Mouse (Mus musculus): Measurements from ENCODE around the gene Rnf144a. TPM values are rescaled to one million over a fixed set of nuclear protein-coding genes. Genes with fewer than 3 reads are reported as not detected.

Gene Rnf144a
- polyA plus RNA-seq (2012; ENCODE audit: insufficient read depth, insufficient read length, low replicate concordance, missing spikeins), result not detected in 2 replicates

DNA sequence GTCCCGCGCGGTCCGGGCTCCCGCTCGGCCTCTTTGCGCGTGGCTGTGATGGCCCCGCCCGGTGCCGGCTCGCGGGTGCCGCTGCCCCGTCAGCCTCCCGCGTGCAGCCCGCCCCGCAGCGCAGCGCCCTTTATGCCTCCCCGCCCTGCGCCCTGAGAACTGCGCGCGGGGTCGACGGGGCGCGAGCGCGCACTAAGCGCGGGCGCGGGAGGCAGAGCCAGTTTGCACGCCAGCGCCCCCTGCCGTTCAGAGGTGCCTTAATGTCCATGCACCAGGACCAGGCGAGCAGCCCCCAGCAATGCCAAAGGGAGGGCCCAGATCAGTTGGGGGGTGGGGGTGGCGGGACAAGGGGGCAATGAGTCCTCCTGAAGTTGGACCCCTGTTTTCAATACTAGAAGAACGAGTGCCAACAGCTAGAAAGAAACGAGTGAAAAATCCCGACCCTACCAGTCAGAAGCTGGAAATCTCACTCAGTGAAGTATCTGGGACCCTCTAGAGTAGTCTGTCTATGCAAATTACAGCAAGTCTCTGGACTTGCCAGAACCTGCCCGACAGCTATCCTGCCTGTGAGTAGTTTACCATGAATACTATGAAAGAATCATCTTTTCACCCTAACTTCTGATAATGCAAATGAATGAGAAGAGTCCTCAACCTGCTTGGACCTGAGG, at the start of gene Rnf144a:
Rnf144a (minus strand) TSS at position 151 of the 668 bp plus-strand sequence.
- peak within 1 kb of the TSS; percentile 99 for H3K4me3 ChIP-seq (ENCODE audit: insufficient read depth, low read depth, low read length)
- under 1% methylated on average over 45 of the region's 45 CpGs for WGBS

DNA sequence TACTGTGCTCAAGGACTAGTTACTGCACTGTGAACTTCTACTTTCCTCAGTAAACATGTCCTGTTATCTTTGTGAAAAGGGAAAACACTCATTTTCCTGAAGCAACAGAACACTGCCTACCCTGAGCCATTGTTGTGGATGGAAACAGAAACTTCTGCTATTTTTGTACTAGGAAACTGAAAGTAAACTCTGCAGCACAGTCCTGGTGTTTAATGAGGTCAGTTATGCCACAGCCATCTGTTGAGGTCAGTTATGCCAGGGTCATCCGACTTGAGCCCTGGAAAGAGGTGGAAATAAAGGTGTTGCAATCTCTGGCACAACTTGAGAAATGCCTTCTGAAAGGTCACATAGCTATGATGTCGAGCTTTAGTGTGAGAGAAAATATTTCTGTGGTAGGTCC, 45.0 kb upstream of the Rnf144a start:
- no peak overlapping the region for H3K27ac ChIP-seq (ENCODE audit: insufficient read depth, low read depth, low read length)
- peaks cover 10% of the 10 kb centered on the region for H3K4me1 ChIP-seq (ENCODE audit: control insufficient read depth, insufficient read depth, low read length)
- WGBS, result 69% methylated on average over 2 of the region's 2 CpGs
- no peak overlapping the region for H3K4me3 ChIP-seq (ENCODE audit: insufficient read depth, low read depth, low read length)
- TF ChIP-seq POLR2A (IDR thresholded peaks at IDR 0.05; ENCODE audit: insufficient read depth, low read depth, low read length) (no peak), CTCF (IDR thresholded peaks at IDR 0.05; ENCODE audit: insufficient read depth, low read depth, low read length) (no peak)

More for the DNA sequence above, at the start of gene Rnf144a:
- H3K27ac ChIP-seq (ENCODE audit: insufficient read depth, low read depth, low read length), result peak within 1 kb of the TSS; percentile 65; the same call in 1 of the 2 replicates
- TF ChIP-seq CTCF (IDR thresholded peaks at IDR 0.05; ENCODE audit: insufficient read depth, low read depth, low read length) (peak; percentile 77), POLR2A (IDR thresholded peaks at IDR 0.05; ENCODE audit: insufficient read depth, low read depth, low read length) (peak; percentile 68; the same call in 1 of the 2 replicates)
- peaks cover 7% of the 10 kb centered on the region for H3K4me1 ChIP-seq (ENCODE audit: control insufficient read depth, insufficient read depth, low read length)

GRCm38 (mm10) chr12:26456028-26456698, 41.1 kb upstream of the Rnf144a start, which contains the start of gene Rsad2:
TSS of gene Rsad2 (minus strand) at chr12:26456452.
- TF ChIP-seq POLR2A (IDR thresholded peaks at IDR 0.05; ENCODE audit: insufficient read depth, low read depth, low read length), result no peak
- no peak for TF ChIP-seq CTCF (IDR thresholded peaks at IDR 0.05; ENCODE audit: insufficient read depth, low read depth, low read length)
- Histone ChIP-seq H3K4me3 (ENCODE audit: insufficient read depth, low read depth, low read length) (peak within 1 kb of the TSS; percentile 14), H3K27ac (ENCODE audit: insufficient read depth, low read depth, low read length) (no peak within 1 kb of the TSS), H3K4me1 (ENCODE audit: control insufficient read depth, insufficient read depth, low read length) (peaks cover 12% of the 10 kb centered on the region)
- 41% methylated on average over 13 of the region's 13 CpGs for WGBS

GRCm38 (mm10) chr12:26454682-26455081, 39.6 kb upstream of the Rnf144a start:
- Histone ChIP-seq H3K27ac (ENCODE audit: insufficient read depth, low read depth, low read length) (no peak overlapping the region), H3K4me1 (ENCODE audit: control insufficient read depth, insufficient read depth, low read length) (peaks cover 11% of the 10 kb centered on the region), H3K4me3 (ENCODE audit: insufficient read depth, low read depth, low read length) (no peak overlapping the region)
- TF ChIP-seq CTCF (IDR thresholded peaks at IDR 0.05; ENCODE audit: insufficient read depth, low read depth, low read length) (no peak), POLR2A (IDR thresholded peaks at IDR 0.05; ENCODE audit: insufficient read depth, low read depth, low read length) (no peak)
- WGBS, result 62% methylated on average over 5 of the region's 5 CpGs

- TF ChIP-seq POLR2A (IDR thresholded peaks at IDR 0.05; ENCODE audit: insufficient read depth, low read depth, low read length), result no peak
- Histone ChIP-seq H3K4me3 (ENCODE audit: insufficient read depth, low read depth, low read length) (no peak overlapping the region), H3K4me1 (ENCODE audit: control insufficient read depth, insufficient read depth, low read length) (peaks cover 11% of the 10 kb centered on the region), H3K27ac (ENCODE audit: insufficient read depth, low read depth, low read length) (no peak overlapping the region)
- 92% methylated on average over 4 of the region's 4 CpGs for WGBS
Measured at GRCm38 (mm10) chr12:26452951-26453350, 37.9 kb upstream of the Rnf144a start.

DNA sequence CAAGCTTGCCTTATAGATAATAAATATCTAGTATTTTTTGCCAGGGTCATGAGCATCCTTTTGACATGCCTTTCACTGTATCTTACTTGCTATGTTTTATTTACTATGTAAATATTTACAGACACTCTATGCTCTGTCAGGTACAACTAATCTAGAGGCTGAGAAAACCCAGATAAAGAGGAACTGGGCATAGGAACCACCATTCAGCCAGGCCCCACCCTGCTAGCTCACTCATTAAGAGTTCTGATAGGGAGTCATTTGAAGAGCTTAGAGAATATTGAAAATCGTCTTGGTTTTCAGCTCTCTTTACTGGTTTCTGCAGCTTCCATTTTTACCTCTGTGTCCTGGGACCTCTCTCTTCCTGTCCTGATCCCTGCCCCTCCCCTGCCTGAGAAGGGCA, 36.1 kb upstream of the Rnf144a start:
- Histone ChIP-seq H3K4me1 (ENCODE audit: control insufficient read depth, insufficient read depth, low read length) (peaks cover 7% of the 10 kb centered on the region), H3K27ac (ENCODE audit: insufficient read depth, low read depth, low read length) (no peak overlapping the region), H3K4me3 (ENCODE audit: insufficient read depth, low read depth, low read length) (no peak overlapping the region)
- WGBS, result 49% methylated on average over 1 of the region's 1 CpGs
- TF ChIP-seq POLR2A (IDR thresholded peaks at IDR 0.05; ENCODE audit: insufficient read depth, low read depth, low read length) (no peak), CTCF (IDR thresholded peaks at IDR 0.05; ENCODE audit: insufficient read depth, low read depth, low read length) (no peak)

DNA sequence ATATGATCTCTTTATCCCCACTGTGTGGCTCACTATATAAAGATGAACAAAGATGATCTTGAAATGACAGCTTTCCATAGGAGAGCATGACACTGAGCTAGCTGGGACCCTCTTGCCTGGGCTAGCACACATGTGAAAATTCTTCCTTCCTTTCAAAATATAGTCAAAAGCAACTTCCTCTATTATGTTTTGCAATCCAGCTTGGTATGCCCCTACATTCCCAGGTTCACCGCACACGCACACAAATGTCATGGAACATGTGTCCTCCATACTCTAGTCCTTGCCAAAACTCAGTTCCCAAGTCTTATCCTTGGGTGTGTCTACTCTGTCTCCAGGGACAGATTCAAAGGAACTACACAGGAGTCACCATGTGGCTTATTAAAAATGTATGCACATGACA, 34.4 kb upstream of the Rnf144a start:
- TF ChIP-seq CTCF (IDR thresholded peaks at IDR 0.05; ENCODE audit: insufficient read depth, low read depth, low read length), result no peak
- no peak for TF ChIP-seq POLR2A (IDR thresholded peaks at IDR 0.05; ENCODE audit: insufficient read depth, low read depth, low read length)
- Histone ChIP-seq H3K4me3 (ENCODE audit: insufficient read depth, low read depth, low read length) (no peak overlapping the region), H3K27ac (ENCODE audit: insufficient read depth, low read depth, low read length) (no peak overlapping the region), H3K4me1 (ENCODE audit: control insufficient read depth, insufficient read depth, low read length) (peaks cover 2% of the 10 kb centered on the region; the same call in 1 of the 2 replicates)
- WGBS, result 99% methylated on average over 2 of the region's 2 CpGs

DNA sequence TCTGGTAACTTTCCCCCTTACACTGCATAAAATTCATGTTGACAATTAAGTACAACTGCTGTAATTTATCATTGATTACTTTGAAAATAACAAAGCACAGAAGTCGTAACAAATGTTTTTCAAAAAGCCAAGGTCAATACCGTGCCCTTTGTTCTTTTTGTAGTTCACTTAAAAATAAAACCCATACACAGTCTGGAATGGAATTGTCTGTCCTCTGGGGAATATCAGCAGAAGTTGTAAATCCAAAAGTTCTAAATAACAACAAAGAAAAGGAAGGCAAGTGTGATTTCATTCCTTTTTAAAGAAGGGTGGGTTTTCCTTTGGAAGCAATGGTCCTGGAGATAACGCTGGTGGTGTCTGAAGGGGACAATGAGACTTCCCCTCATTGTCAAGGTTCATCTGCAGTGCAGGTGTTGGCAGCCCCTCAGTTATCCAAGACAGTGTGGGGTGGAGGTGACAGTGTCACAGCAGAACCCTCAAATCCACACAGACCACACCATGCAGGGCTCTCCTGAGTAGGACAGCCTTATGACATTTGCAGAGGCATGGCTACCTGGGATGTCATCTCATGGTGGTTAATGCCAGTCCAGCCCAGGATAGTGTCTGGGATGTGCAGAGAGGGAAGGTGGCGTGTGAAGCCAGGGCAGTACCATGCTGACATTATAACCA, 31.5 kb upstream of the Rnf144a start:
- TF ChIP-seq POLR2A (IDR thresholded peaks at IDR 0.05; ENCODE audit: insufficient read depth, low read depth, low read length), result no peak
- TF ChIP-seq CTCF (IDR thresholded peaks at IDR 0.05; ENCODE audit: insufficient read depth, low read depth, low read length), result no peak
- Histone ChIP-seq H3K4me1 (ENCODE audit: control insufficient read depth, insufficient read depth, low read length) (peaks cover 2% of the 10 kb centered on the region; the same call in 1 of the 2 replicates), H3K27ac (ENCODE audit: insufficient read depth, low read depth, low read length) (no peak overlapping the region), H3K4me3 (ENCODE audit: insufficient read depth, low read depth, low read length) (no peak overlapping the region)
- 91% methylated on average over 4 of the region's 4 CpGs for WGBS

GRCm38 (mm10) chr12:26444511-26444910, 29.5 kb upstream of the Rnf144a start:
- Histone ChIP-seq H3K4me1 (ENCODE audit: control insufficient read depth, insufficient read depth, low read length) (no peaks in the 10 kb centered on the region), H3K27ac (ENCODE audit: insufficient read depth, low read depth, low read length) (no peak overlapping the region), H3K4me3 (ENCODE audit: insufficient read depth, low read depth, low read length) (no peak overlapping the region)
- TF ChIP-seq CTCF (IDR thresholded peaks at IDR 0.05; ENCODE audit: insufficient read depth, low read depth, low read length) (no peak), POLR2A (IDR thresholded peaks at IDR 0.05; ENCODE audit: insufficient read depth, low read depth, low read length) (no peak)
- WGBS, result 87% methylated on average over 2 of the region's 2 CpGs
